Mouse (Mus musculus): ENCODE data around the gene Nos1.
A peak's percentile ranks its signal among the peaks of the same experiment; 100 is the strongest.
"Not testable (repeated sequence)": the region's sequence is repeated elsewhere in the genome, so short reads cannot be mapped to it uniquely, and the experiment has no call there.

The Nos1 gene

GRCm38 (mm10) chr5:117840203-117840602, 59.4 kb downstream of the Nos1 start:
- DNase-seq (ENCODE audit: low spot score) = no peak

GRCm38 (mm10) chr5:117840988-117841387, 60.2 kb downstream of the Nos1 start:
- no peak for DNase-seq (ENCODE audit: low spot score)

DNA sequence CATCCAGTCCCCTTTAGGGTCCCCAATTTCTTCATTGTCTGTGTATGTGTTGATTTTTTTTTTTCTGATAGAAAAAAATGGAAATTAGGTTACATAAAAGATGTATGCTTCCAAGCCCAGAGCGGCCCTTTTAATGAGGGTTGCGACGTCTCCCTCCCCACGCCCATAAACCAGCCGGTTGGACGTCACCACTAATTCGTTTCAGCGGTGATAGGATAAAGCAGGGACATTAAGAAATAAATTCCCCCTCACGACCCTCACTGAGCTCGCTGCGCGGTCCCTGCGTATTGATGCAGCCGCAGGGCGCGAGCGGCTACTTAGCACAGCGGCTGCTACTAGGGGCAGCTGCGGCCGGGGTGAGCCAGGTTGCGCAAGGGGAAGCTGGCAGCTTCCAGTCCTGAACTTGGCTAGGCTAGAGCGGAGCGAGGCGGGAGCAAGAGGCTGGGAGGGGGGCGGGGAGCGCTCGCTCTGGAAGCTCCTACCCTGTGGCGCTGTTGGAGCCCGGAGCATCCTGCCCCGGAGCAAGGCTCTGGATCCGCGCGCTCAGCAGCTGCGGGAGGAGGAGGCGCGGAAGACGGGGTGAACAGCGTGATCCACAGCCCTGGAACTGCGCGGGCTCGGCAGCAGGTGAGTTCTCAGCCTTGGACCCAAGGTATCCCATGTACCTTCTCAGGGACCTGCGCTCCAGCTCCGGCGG, 61.0 kb downstream of the Nos1 start:
- peak; percentile 20 for DNase-seq (ENCODE audit: low spot score)

DNA sequence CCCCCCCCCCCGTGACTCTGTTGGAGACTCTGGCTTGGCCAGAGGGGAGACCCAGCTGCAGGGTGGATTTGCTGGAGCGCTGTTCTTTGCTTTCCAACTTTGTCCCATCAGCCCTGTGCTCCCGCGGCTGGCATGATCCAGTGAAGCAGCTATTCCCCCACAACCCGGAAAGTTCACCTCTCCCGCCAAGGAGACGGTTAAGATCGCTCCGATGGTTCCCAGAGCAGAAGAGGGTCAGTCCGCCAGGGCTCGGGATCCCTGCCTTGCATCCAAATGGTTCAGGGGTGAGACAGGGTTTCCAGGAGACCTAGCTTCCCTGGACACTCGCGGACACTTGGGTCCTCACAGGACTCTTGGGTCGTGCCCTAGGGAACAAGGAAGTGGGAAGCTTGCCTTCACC, 61.9 kb downstream of the Nos1 start:
- DNase-seq (ENCODE audit: low spot score) = no peak

GRCm38 (mm10) chr5:117844611-117845010, 63.8 kb downstream of the Nos1 start:
- no peak for DNase-seq (ENCODE audit: low spot score)

GRCm38 (mm10) chr5:117850474-117850873, 69.6 kb downstream of the Nos1 start:
- no peak for DNase-seq (ENCODE audit: low spot score)

DNA sequence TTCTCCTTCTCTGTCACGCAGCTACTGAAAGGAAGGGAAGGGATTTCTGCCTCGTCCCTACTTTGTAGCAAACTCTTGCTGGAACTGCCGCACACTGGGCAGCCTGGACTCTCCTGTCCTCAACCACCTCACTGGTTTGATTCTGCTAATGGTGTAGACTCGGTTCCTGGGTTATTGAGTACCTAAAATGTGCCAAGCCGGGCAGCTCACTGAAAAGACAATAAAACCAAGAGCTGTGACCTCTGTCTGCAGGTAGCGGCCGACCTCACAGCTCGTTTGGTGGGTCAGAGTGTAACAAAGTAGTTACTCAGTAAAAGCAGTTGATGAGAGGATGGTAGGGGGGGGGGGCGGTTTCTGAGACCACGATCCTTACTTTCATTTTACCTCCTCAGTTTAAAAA, 72.9 kb downstream of the Nos1 start:
- DNase-seq (ENCODE audit: low spot score) = no peak

DNA sequence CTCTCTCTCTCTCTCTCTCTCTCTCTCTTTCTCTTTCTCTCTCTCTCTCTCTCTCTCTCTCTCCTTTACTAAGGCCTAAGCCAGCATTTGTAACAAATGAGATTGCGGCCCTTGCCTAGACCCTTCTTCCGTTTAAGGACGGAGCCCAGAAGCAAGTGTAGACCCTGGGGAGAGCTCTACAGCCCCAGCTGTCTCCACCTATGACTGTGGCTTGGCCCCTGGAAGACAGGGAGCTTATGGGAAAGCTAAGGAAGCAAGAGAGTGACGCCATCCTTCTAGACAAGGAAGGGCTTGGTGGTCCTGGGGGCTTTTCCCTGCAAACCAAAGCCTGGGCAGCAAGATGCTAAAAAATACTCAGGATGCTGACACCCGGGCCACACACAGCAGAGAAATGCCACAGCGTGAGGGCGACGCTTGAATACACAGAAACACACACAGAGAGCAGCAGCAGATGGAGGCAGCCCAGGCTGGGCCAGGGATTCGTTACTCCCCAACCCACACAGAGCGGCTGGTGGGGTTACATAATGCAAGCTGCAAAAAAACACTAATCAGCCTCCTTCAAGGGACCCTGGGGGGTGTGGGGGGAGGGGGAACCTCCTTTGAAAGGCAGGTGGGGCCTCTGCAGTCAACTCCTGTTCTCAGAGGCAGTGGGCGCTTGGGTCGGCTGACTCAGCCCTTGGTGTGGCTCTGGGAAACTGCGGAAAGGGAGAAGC, 83.9 kb downstream of the Nos1 start:
- DNase-seq (ENCODE audit: low spot score) = no peak

DNA sequence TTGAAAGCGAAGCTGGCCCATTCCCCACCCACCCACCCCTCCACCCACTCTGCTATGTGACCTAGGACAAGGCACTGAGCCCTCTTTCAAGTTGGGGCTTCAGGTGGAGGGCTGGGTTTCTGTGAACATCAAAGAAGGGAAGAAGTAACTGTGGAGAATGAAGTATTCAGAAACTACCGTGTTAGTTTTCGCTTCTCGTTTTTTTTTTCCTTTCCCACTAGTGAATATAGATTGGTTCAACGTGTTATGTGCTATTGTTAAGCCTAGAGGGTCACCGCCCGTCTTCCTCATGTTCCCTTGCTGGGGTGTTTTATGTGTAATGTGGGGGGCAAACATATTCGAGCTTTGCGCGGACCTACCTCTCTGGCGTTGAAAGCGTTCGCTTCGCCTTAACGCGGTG, 85.0 kb downstream of the Nos1 start:
- no peak for DNase-seq (ENCODE audit: low spot score)

GRCm38 (mm10) chr5:117871614-117872013, 90.8 kb downstream of the Nos1 start:
- DNase-seq (ENCODE audit: low spot score) = no peak

DNA sequence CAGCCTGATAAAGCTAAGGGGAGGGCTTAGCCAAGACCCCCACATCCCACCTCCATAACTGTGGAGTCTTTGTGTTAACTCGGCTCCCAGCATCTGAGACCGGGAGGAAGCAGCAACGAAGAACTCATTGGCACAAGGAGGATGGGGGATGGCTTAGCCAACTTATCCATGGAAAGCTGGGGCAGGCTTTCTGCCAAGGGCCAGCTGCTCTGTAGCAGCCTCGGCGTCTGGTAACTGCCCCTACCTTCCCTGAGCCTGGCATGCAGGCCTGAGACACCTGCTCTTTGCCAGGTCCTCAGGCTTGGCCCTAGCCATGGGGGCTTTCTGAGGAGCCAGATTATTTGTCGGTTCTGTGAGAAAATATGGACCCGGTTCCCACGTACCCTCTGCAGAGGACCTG, 93.0 kb downstream of the Nos1 start:
- no peak for DNase-seq (ENCODE audit: low spot score)

DNA sequence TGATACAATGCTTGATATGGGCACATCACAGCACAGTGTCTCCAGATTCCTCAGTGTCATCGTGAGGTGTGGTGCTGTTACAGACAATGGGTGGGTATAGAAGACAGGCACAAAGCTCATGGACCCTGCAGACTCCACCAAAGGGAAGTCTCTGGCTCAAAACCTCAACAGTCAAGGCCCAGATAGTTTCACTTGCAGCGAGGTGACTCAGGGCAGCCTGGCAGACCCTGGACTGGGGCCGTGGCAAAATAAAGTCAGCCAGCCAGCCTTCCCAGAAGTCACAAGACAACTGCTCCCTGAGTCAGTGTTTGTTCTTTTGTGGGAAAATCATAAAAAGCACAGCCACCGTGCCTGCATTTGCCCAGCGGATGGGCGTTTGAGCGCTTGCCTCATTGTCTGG, 93.4 kb downstream of the Nos1 start:
- no peak for DNase-seq (ENCODE audit: low spot score)

GRCm38 (mm10) chr5:117879136-117879535, 98.3 kb downstream of the Nos1 start:
- no peak for DNase-seq (ENCODE audit: low spot score)

GRCm38 (mm10) chr5:117880916-117881555, 100.2 kb downstream of the Nos1 start:
- DNase-seq (ENCODE audit: low spot score) = no peak

- DNase-seq (ENCODE audit: low spot score) = not testable (repeated sequence)
Observed at GRCm38 (mm10) chr5:117882411-117882810, 101.6 kb downstream of the Nos1 start.

- no peak for DNase-seq (ENCODE audit: low spot score)
Observed at GRCm38 (mm10) chr5:117884991-117885390, 104.2 kb downstream of the Nos1 start.

DNA sequence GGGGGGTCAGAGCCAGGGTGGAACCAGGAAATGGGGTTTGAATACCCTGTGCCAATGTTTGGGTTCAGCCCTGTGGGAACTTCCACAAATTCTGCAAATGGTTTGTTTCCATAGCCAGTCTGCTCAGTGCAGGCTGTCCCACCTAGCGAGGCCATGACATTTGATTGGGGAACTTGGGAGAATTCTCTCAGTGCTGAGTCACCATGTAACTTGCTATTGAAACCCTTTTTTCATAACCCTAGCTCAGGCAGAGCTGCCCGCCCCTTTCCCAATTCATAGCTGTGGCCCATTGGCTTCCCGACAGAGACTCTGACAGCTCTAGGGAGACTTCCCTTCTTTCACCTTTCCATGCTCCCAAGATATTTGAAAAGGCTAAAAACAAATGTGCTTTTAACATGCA, 107.3 kb downstream of the Nos1 start:
- DNase-seq (ENCODE audit: low spot score) = no peak

DNA sequence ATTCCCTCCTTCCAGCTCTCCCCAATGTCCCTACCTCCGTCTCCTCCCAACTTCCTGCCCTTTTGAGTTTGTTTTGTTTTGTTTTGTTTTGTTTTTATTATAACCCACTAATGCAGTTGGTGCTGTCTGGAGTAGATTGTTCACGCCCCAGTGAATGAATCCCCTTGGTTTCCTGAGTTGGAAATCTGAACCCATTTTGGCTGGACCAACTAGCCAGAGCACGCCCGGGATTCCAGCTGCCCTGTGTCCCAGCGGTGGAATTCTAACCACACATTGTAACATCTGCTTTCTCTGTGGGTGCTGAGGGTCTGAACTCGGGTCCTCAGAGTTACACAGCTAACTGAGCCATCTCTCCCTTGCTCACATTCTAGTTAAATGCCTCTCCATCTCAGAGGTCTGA, 108.1 kb downstream of the Nos1 start:
- DNase-seq (ENCODE audit: low spot score) = no peak

- no peak for DNase-seq (ENCODE audit: low spot score)
Observed at GRCm38 (mm10) chr5:117889571-117889970, 108.7 kb downstream of the Nos1 start.

GRCm38 (mm10) chr5:117890871-117891270, 110.0 kb downstream of the Nos1 start:
- DNase-seq (ENCODE audit: low spot score) = no peak

DNA sequence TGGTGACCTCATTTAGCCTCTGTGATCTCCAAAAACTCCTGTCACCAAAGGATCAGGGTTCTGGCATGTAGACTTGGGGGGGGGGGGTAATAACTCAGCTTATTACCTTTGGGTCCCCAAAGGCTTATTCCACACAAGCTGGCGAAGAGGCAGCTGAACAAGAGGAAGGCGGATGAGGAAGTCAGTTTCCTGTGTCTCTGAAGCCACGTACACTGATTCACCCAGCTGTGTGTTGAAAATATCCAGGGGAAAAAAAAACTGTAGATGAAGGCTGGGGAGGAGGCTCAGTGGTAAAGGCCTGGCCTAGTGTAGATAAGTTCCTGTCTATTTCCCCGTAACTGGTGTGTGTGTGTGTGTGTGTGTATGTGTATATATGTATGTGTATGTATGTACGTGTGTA, 110.7 kb downstream of the Nos1 start:
- no peak for DNase-seq (ENCODE audit: low spot score)

DNA sequence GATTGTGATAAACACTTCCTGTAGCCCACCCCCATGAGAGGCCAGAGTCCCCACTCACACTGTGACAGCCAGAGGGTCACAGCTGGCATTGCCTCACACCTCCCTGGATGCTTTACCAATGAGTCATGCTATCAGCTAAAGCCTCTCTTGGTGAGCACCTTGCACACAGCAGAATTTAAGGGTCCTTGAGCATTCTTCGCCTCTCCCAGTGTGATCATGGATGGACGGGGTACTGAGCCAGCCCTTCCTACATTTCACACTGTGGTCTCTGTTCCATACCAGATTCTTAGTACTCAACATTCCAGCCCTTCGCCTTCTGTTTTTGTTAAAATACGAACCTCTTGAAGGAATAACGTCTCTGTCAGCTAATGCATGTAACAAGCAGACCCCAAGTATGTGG, 113.2 kb downstream of the Nos1 start:
- DNase-seq (ENCODE audit: low spot score) = no peak

DNA sequence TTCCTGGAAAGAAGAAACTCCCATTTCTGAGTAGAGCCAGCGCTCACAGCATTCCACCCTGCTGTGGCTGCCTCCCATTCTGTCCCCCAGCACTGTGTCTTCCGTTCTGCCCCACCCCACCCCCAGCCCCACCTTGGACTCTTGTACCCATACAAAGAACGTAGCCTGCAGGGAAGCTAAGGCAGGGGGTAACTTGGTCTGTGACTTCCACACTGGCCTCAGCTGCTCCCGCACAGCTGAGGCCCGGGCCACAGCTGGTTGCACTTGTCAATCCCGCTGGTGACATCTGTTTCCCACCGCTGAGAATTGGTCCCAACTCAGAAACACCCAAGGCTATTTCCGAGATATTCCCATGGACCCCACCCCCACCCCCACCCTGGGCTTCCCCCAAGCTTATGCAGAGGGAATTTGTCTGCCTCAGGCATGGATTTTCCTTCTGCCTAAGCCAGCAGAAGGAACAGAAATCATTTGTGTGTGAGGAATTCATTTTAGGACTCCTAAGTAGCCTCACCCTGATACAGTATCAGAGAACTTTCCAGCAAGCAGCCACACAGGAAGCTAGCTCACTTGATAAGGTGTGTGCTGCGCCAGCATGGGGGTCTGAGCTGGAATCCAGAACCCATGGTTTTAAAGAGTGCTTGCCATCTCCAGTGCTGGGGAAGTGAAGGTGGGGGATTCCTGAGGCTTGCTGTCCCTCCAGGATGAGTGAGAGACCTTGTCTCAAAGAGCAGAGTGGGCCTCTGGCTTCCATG, 117.4 kb downstream of the Nos1 start:
- DNase-seq (ENCODE audit: low spot score) = no peak

Measured in ovary, postnatal 36 days (tissue).